Mouse (Mus musculus): ENCODE results near the gene Olfr600.
"Not testable (repeated sequence)": the region's sequence is repeated elsewhere in the genome, so short reads cannot be mapped to it uniquely, and the experiment has no call there.

The Olfr600 gene

GRCm38 (mm10) chr7:103349569-103349968 lies at the start of gene Olfr600:
Olfr600 (minus strand) TSS chr7:103349669.
- no peak for DNase-seq

GRCm38 (mm10) chr7:103398981-103399380 lies 49.5 kb upstream of the Olfr600 start:
- DNase-seq: no peak

GRCm38 (mm10) chr7:103397758-103398157 lies 48.3 kb upstream of the Olfr600 start:
- no peak for DNase-seq

GRCm38 (mm10) chr7:103386077-103386476 lies 36.6 kb upstream of the Olfr600 start, which contains the start of gene Olfr603:
Olfr603 (minus strand) TSS chr7:103386177.
- DNase-seq: no peak

- DNase-seq: no peak
Measured at GRCm38 (mm10) chr7:103362555-103362954, 13.1 kb upstream of the Olfr600 start, which contains the start of gene Olfr601. Olfr601 (minus strand) TSS chr7:103362655.

- DNase-seq: no peak
Measured at GRCm38 (mm10) chr7:103335617-103336016, 13.9 kb downstream of the Olfr600 start, which contains the start of gene Olfr599. Olfr599 (plus strand) TSS chr7:103335917.

- DNase-seq: no peak
Measured at GRCm38 (mm10) chr7:103323268-103323667, 26.2 kb downstream of the Olfr600 start, which contains the start of gene Olfr598. Olfr598 (plus strand) TSS chr7:103323568.

GRCm38 (mm10) chr7:103316015-103316414 lies 33.5 kb downstream of the Olfr600 start, which contains the start of gene Olfr597:
Olfr597 (plus strand) TSS chr7:103316315.
- not testable (repeated sequence) for DNase-seq

GRCm38 (mm10) chr7:103305348-103305747 lies 44.1 kb downstream of the Olfr600 start, which contains the start of gene Olfr596:
Olfr596 (plus strand) TSS chr7:103305648.
- DNase-seq: not testable (repeated sequence)

Measured in cerebellum, adult 11 months (tissue).